Mouse (Mus musculus) embryonic facial prominence, embryonic 13.5 days (tissue): ENCODE results near the gene Acot7. TPM values are rescaled to one million over a fixed set of nuclear protein-coding genes. Genes with fewer than 3 reads are reported as not detected.

Source experiments
- ATAC-seq: fragments of 200-750 bp; cut with Nextera tagmentation; 2 replicates; pipeline ENCODE4 v1.8.0; 2017; ENCODE audit warnings: low read depth; ENCODE audit not compliant: insufficient number of reproducible peaks, insufficient read depth, low FRiP score, low TSS enrichment
- H3K27ac ChIP-seq: fragments of 300-500 bp; sonication (generic); 2 replicates; pipeline ENCODE4 v1.5.1; 2015; ENCODE audit warnings: moderate library complexity, mild to moderate bottlenecking, inconsistent platforms
- H3K27me3 ChIP-seq: fragments of 300-500 bp; sonication (generic); 2 replicates; pipeline ENCODE4 v1.6.1; 2015; ENCODE audit warnings: mild to moderate bottlenecking, inconsistent platforms
- H3K36me3 ChIP-seq: fragments of 300-500 bp; sonication (generic); 2 replicates; pipeline ENCODE4 v1.6.1; 2015; ENCODE audit warnings: mild to moderate bottlenecking, inconsistent platforms
- H3K4me1 ChIP-seq: fragments of 300-500 bp; sonication (generic); 2 replicates; pipeline ENCODE4 v1.6.1; 2015; ENCODE audit warnings: inconsistent platforms
- H3K4me2 ChIP-seq: fragments of 300-500 bp; sonication (generic); 2 replicates; pipeline ENCODE4 v1.6.1; 2015; ENCODE audit warnings: moderate library complexity, mild to moderate bottlenecking, inconsistent platforms
- H3K4me3 ChIP-seq: fragments of 300-500 bp; sonication (generic); 2 replicates; pipeline ENCODE4 v1.5.1; 2015; ENCODE audit warnings: mild to moderate bottlenecking, inconsistent platforms
- H3K9ac ChIP-seq: fragments of 300-500 bp; sonication (generic); 2 replicates; pipeline ENCODE4 v1.6.1; 2015; ENCODE audit warnings: mild to moderate bottlenecking, inconsistent platforms
- H3K9me3 ChIP-seq: fragments of 300-500 bp; sonication (generic); 2 replicates; pipeline ENCODE4 v1.6.1; 2016; ENCODE audit warnings: inconsistent platforms
- WGBS: fragments of 180-500 bp; shearing (Covaris S2); methylation state at CpG from one replicate; pipeline ENCODE4 v1.1.7; 2015; ENCODE audit warnings: mixed read lengths; 5-methylcytosine and 5-hydroxymethylcytosine counted together
- polyA plus RNA-seq: library from polyadenylated mRNA; unstranded; fragments of >200 nt; fragmentation: Nextera tagmentation; extraction: Ambion mirVana; gene quantifications from 2 replicates; pipeline ENCODE4 v1.2.1, GENCODE M21; 2015

The Acot7 gene
- polyA plus RNA-seq, 1 experiment from 2014 or later: 48.5 TPM

- H3K4me3 ChIP-seq: no peak overlapping the region
- no peak overlapping the region for H3K9ac ChIP-seq
- no peak overlapping the region for H3K27ac ChIP-seq
- 0 out of 2 replicates have a peak, but pooled peaks cover under 1% of the 10 kb centered on the region for H3K36me3 ChIP-seq
- 42% methylated on average over 10 of the region's 10 CpGs for WGBS
- H3K4me1 ChIP-seq: peaks cover 34% of the 10 kb centered on the region
- H3K9me3 ChIP-seq: no peaks in the 10 kb centered on the region
- ATAC-seq: no peak
- H3K4me2 ChIP-seq: no peak overlapping the region
- H3K27me3 ChIP-seq: peaks cover 64% of the 10 kb centered on the region
Observed at GRCm38 (mm10) chr4:152294188-152294929, 116.4 kb downstream of the Acot7 start.

DNA sequence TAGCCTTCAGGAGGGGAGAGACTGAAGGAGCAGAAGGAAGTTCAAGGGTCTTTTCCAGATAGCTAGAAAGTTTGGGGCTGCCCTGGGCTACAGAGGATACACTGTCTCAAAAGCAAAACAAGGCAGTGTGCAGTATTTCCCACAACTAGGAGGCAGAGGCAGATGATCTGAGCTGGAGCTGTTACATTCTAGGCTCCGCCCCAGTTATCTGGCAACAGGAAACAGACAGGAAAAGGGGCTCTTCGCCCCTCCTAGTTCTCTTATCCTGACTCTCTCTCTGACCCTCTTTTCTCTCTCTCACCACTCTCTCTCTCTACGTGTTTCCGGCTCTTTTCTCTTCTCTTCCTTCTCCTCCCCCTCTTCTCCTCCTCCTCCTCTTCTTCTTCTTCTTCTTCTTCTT, 118.0 kb downstream of the Acot7 start:
- Histone ChIP-seq H3K27me3 (peaks cover 49% of the 10 kb centered on the region), H3K36me3 (peaks cover 16% of the 10 kb centered on the region), H3K4me1 (peaks cover 21% of the 10 kb centered on the region), H3K9ac (peak overlapping the region; percentile 21; the same call in 1 of the 2 replicates), H3K4me2 (no peak overlapping the region), H3K9me3 (no peaks in the 10 kb centered on the region), H3K27ac (0 out of 2 replicates have a peak overlapping the region, but pooled peaks have one; percentile 22), H3K4me3 (no peak overlapping the region)
- ATAC-seq: no peak
- 33% methylated on average over 4 of the region's 4 CpGs for WGBS

- H3K4me3 ChIP-seq: peak overlapping the region; percentile 66
- H3K9ac ChIP-seq: peak overlapping the region; percentile 73
- peaks cover 20% of the 10 kb centered on the region for H3K36me3 ChIP-seq
- H3K4me2 ChIP-seq: peak overlapping the region; percentile 96
- 19% methylated on average over 8 of the region's 8 CpGs for WGBS
- H3K9me3 ChIP-seq: no peaks in the 10 kb centered on the region
- H3K27me3 ChIP-seq: peaks cover 44% of the 10 kb centered on the region
- peaks cover 18% of the 10 kb centered on the region for H3K4me1 ChIP-seq
- no peak for ATAC-seq
- 0 out of 2 replicates have a peak overlapping the region, but pooled peaks have one; percentile 28 for H3K27ac ChIP-seq
Observed at GRCm38 (mm10) chr4:152296371-152296770, 118.4 kb downstream of the Acot7 start.

DNA sequence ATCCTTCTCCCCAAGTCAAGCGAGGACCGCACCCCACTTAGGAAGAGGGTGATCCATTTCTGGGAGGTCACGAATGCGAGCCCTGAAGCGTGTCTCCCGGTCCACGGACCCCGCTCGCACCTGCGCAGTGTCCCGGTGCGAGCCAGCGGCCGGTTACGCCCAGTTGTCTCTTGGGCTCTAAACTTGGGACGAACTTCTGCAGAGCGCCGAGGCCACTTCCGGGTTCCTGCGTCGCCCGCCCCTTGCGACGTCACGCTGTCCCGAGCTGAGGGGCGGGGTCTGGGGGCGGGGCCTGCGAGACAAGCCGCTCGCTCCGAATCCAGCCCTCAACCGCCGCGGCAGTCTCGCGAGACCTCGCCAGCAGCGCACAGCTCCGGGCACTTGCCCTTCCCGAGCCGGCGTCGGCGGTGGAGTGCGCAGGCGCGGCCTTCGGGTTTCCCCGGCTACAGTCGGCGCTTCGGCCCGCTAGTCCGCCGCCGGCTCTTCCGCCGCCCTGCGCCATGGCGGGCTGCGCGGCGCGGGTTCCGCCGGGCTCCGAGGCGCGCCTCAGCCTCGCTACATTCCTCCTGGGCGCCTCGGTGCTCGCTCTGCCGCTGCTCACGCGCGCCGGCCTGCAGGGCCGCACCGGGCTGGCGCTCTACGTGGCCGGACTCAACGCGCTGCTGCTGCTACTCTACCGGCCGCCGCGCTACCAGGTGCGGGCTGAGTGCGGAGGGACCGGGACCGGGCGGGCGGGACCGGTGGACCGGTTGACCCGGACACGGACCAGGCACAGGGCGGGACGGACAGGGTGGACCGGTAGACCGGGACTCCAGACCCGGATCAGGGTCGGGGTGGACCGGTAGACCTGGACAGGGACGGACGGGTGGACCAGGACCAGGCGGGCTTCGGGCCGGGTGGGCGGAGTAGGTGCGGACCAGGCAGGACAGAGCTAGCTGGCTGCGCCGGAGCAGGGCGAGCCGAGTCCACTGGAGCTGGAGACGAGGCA, 119.2 kb downstream of the Acot7 start, which contains the start of gene Icmt:
Gene Icmt (plus strand): TSS at position 354 of the 988 bp plus-strand sequence.
- Histone ChIP-seq H3K9me3 (no peaks in the 10 kb centered on the region), H3K4me1 (peaks cover 18% of the 10 kb centered on the region), H3K4me3 (peak within 1 kb of the TSS; percentile 66), H3K27ac (peak within 1 kb of the TSS; percentile 65), H3K9ac (peak within 1 kb of the TSS; percentile 98), H3K27me3 (peaks cover 37% of the 10 kb centered on the region), H3K36me3 (peaks cover 28% of the 10 kb centered on the region), H3K4me2 (peak within 1 kb of the TSS; percentile 96)
- ATAC-seq: peak; percentile 92
- WGBS: under 1% methylated on average over 115 of the region's 119 CpGs

DNA sequence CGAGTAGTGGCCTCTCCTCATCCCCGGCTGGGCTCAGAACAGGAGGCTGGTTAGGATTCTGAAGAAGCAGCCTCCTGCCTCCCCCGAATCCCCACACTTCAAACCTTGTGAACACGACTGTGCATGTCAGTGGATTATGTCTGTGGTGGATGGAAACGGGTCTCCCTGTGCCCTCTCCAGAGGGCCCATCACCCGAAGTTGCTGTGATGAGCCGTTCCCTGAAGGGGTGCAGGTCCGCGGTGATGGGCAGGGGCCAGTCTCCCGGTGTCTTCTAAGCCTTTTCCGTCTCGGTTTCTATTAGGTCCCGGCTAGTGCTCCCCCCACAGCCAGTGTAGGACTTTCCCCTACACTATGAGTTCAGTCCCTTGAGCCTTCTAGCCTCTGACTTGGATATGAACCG, 120.9 kb downstream of the Acot7 start:
- Histone ChIP-seq H3K9me3 (no peaks in the 10 kb centered on the region), H3K4me2 (peak overlapping the region; percentile 96; the same call in 1 of the 2 replicates), H3K4me3 (peak overlapping the region; percentile 66; the same call in 1 of the 2 replicates), H3K27me3 (peaks cover 20% of the 10 kb centered on the region), H3K9ac (peak overlapping the region; percentile 98), H3K36me3 (peaks cover 45% of the 10 kb centered on the region), H3K4me1 (peaks cover 18% of the 10 kb centered on the region), H3K27ac (no peak overlapping the region)
- no peak for ATAC-seq
- WGBS: 79% methylated on average over 14 of the region's 14 CpGs

DNA sequence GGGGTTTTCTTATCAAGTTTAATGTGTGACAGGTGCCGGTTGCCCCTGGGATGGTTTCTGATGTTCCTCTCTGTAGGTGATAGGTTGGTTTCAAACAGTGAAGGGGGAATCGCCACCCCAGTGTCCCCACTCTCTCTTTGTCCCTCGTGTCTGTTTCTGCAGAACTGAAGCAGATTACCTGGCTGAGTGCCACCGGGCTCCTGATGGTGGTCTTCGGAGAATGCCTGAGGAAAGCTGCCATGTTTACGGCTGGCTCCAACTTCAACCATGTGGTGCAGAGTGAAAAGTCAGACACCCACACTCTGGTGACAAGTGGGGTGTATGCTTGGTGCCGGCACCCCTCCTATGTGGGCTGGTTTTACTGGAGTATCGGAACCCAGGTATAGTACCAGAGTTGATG, 122.4 kb downstream of the Acot7 start:
- Histone ChIP-seq H3K27ac (no peak overlapping the region), H3K36me3 (peaks cover 60% of the 10 kb centered on the region)
- WGBS: 92% methylated on average over 8 of the region's 8 CpGs

GRCm38 (mm10) chr4:152302012-152302411, 124.1 kb downstream of the Acot7 start:
- H3K4me3 ChIP-seq: no peak overlapping the region
- H3K9ac ChIP-seq: no peak overlapping the region
- no peak for ATAC-seq
- peaks cover 74% of the 10 kb centered on the region for H3K36me3 ChIP-seq
- no peak overlapping the region for H3K4me2 ChIP-seq
- H3K27me3 ChIP-seq: no peaks in the 10 kb centered on the region
- no peaks in the 10 kb centered on the region for H3K9me3 ChIP-seq
- no peak overlapping the region for H3K27ac ChIP-seq
- H3K4me1 ChIP-seq: peaks cover 13% of the 10 kb centered on the region
- WGBS: 77% methylated on average over 11 of the region's 11 CpGs

More for the DNA sequence above, 122.4 kb downstream of the Acot7 start:
- H3K4me2 ChIP-seq: no peak overlapping the region
- H3K4me1 ChIP-seq: peaks cover 18% of the 10 kb centered on the region
- peaks cover 6% of the 10 kb centered on the region for H3K27me3 ChIP-seq
- no peak for ATAC-seq
- H3K9ac ChIP-seq: no peak overlapping the region
- no peak overlapping the region for H3K4me3 ChIP-seq
- no peaks in the 10 kb centered on the region for H3K9me3 ChIP-seq

- Histone ChIP-seq H3K36me3 (peaks cover 76% of the 10 kb centered on the region), H3K27me3 (no peaks in the 10 kb centered on the region), H3K4me1 (peaks cover 9% of the 10 kb centered on the region), H3K9me3 (no peaks in the 10 kb centered on the region), H3K4me3 (no peak overlapping the region), H3K27ac (no peak overlapping the region), H3K4me2 (no peak overlapping the region), H3K9ac (no peak overlapping the region)
- WGBS: 88% methylated on average over 10 of the region's 10 CpGs
- ATAC-seq: no peak
Observed at GRCm38 (mm10) chr4:152303172-152303571, 125.2 kb downstream of the Acot7 start.

DNA sequence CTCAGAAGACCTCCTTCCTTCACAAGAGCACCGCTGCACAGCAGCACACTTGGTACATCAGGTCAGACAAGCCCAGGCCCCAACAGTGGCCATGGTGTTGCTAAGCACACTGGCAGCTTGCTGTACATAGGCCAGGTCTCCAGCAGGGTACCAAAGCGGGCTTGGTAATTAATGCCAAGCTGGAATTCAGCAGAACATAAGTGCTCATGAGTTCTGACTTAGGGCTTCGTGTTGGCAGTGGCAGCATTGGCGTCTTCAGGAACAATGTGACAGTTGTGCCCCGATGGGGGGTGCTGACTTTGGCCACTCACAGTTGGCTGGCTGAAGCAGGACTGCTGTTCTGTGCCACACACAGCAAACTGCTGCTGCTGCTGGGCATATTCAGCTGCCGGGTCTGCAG, 126.8 kb downstream of the Acot7 start:
- Histone ChIP-seq H3K27ac (no peak overlapping the region), H3K9ac (no peak overlapping the region), H3K4me1 (no peaks in the 10 kb centered on the region), H3K27me3 (no peaks in the 10 kb centered on the region), H3K9me3 (no peaks in the 10 kb centered on the region), H3K4me3 (no peak overlapping the region), H3K4me2 (no peak overlapping the region), H3K36me3 (peaks cover 85% of the 10 kb centered on the region)
- no peak for ATAC-seq
- 90% methylated on average over 6 of the region's 6 CpGs for WGBS

DNA sequence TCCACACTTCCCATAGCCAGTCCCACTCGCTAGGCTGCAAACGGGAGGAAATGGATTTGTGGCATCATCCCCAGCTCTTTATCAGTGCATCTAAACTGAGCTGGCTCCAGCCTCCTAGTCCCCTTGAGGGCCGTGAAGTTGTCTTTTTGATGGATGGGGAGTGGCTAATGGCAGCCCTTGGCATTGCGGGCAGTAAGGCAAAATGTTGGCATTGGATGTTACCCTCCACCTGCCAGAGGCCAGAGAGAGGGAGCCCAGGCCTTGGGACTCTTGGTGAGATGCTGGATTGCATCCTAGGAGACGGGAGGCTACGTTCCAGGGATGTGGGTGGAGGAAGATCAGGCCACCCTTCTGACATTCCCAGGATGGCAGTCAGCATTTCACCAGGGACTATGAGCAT, 128.1 kb downstream of the Acot7 start:
- Histone ChIP-seq H3K36me3 (peaks cover 72% of the 10 kb centered on the region), H3K4me2 (no peak overlapping the region), H3K4me3 (no peak overlapping the region), H3K9me3 (no peaks in the 10 kb centered on the region), H3K27ac (no peak overlapping the region), H3K9ac (0 out of 2 replicates have a peak overlapping the region, but pooled peaks have one; percentile 22), H3K27me3 (peaks cover 12% of the 10 kb centered on the region), H3K4me1 (no peaks in the 10 kb centered on the region)
- WGBS: 83% methylated on average over 6 of the region's 6 CpGs
- ATAC-seq: no peak

- H3K4me3 ChIP-seq: no peak overlapping the region
- peaks cover 28% of the 10 kb centered on the region for H3K27me3 ChIP-seq
- ATAC-seq: no peak
- no peaks in the 10 kb centered on the region for H3K9me3 ChIP-seq
- H3K9ac ChIP-seq: no peak overlapping the region
- peaks cover 56% of the 10 kb centered on the region for H3K36me3 ChIP-seq
- no peak overlapping the region for H3K27ac ChIP-seq
- no peak overlapping the region for H3K4me2 ChIP-seq
- 78% methylated on average over 9 of the region's 9 CpGs for WGBS
- peaks cover 6% of the 10 kb centered on the region for H3K4me1 ChIP-seq
Observed at GRCm38 (mm10) chr4:152307542-152307941, 129.6 kb downstream of the Acot7 start.
